Mouse (Mus musculus) liver (tissue): Measurements from ENCODE around the gene Drd1.

ENCODE experiments used
- DNase-seq: peaks from one replicate; pipeline ENCODE4 v3.0.0-alpha.2; 2020; ENCODE audit warnings: mixed read lengths

Gene Drd1

DNA sequence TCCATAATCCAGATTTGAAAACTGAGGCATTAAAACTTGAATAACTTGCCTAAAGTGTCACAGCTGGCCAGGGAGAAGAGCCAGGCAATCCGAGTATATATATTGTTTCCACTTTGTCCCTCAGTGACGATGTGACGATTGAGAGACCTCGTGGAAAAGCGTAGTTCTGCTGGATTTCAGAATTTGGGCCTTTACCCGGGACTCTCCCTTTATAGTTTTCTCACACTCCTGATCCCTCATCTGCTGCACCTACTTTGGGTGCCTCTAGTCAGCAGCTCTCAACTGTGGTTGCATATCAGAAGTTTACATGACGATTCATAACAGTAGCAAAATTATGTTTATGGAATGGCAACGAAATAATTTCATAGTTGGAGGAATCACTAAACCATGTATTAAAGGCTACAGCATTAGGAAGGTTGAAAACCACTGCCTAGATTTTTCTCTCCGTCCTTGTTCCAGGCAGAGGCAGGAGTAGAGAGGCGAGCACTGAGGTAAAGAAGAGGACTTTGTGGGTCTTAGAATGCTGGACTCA is 17.1 kb upstream of the Drd1 start:
- no peak for DNase-seq

GRCm38 (mm10) chr13:54071606-54072331 is 16.3 kb upstream of the Drd1 start, which contains the start of gene Sfxn1:
TSS of gene Sfxn1 (plus strand) at chr13:54071869.
- peak; percentile 83 for DNase-seq

- DNase-seq = no peak
Observed at GRCm38 (mm10) chr13:54071011-54071410, 15.5 kb upstream of the Drd1 start.

- no peak for DNase-seq
Observed at GRCm38 (mm10) chr13:54067617-54068166, 12.2 kb upstream of the Drd1 start.

DNA sequence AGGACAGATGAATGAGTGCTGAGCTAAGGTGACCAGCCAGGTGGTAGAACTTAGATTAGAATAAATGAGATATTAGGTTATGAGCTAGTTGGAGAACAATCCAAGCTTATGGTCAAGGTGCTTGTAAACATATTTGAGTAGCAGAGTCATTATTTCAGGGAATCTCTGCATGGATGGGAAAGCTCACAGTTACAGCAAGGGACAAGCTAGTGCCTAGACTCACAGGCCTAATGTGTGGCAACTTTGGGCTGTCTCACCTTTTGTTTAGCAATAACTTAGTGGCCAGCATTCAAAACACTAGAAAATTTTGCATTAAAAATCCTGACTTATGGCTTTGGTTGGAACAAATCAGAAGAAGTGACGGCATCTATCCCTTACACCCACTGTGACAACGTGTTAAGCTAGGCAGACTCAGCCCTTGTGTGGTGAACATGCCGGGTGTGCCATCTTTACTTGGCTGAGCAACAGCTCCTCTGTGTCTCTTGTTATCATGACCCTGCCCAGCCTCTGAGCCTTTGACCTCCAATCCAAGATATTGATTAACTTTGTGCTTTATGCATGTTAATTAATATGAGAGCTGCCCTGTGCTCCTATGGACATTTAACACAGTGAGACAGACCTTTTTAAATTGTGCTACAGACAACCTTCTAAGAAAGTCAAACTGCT is 10.7 kb upstream of the Drd1 start:
- DNase-seq = no peak

- no peak for DNase-seq
Observed at GRCm38 (mm10) chr13:54063292-54063691, 7.8 kb upstream of the Drd1 start.

GRCm38 (mm10) chr13:54062068-54062467 is 6.6 kb upstream of the Drd1 start:
- DNase-seq = no peak

DNA sequence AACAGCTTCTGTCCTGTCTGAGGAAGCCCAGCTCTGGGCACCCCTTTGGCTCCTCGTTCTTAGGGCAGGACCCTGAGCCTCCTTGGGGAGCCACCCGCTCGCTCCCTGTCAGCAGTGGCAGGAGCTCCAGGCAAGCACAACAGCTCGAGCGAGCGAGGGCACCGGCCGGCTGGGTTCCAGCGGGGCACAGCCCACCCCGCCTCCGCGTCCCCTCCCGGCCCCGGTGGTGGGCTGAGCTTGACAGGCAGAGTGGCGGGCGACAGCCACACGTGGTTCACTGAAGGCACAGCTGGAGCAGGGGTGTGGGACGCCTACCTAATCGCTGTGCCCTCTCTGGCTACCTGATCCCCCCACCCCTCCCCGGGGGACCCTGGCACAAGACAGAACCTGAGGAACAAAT is 543 bp downstream of the Drd1 start:
- no peak for DNase-seq

DNA sequence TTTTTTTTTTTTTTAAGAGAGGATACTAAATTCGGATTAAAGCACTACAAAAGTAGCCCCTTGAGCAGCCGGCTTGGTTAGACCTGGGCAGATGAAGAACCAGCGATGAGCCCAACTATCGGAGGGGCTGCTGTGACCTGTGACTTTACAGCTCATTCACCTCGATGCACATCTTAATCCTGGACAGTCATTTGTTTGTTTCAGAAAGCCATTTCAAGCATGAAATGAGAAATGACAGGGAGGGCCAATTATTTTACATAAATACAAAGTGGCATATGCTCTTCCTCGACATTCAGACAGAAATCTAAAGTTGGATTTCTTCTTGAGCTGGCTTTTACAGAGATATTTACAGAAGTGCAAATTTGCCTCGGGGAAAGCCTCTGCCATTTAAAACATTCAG is 3.9 kb downstream of the Drd1 start:
- DNase-seq = no peak

- no peak for DNase-seq
Observed at GRCm38 (mm10) chr13:54048679-54049352, 6.7 kb downstream of the Drd1 start.

DNA sequence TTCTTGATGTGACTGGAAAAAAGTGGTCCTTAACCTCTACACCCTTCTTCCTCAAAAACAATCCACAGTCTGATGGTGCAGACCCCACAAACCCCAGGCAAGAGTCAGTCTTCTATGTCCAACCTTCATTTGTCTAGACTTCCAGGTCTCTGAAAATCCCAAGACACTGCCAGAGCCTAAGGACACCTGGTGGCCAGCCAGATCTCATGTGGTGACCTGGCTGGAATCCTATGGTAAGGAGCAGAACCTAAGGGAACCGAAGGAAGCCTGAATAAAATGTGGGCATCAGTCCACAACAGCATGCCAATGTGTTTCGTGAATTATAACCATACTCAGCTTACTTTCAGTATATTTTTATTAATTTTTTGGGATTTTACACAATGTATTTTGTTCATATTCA is 15.2 kb downstream of the Drd1 start:
- no peak for DNase-seq

- no peak for DNase-seq
Observed at GRCm38 (mm10) chr13:54037936-54038335, 17.6 kb downstream of the Drd1 start.

GRCm38 (mm10) chr13:54035541-54035940 is 20.0 kb downstream of the Drd1 start:
- DNase-seq = peak; percentile 19

DNA sequence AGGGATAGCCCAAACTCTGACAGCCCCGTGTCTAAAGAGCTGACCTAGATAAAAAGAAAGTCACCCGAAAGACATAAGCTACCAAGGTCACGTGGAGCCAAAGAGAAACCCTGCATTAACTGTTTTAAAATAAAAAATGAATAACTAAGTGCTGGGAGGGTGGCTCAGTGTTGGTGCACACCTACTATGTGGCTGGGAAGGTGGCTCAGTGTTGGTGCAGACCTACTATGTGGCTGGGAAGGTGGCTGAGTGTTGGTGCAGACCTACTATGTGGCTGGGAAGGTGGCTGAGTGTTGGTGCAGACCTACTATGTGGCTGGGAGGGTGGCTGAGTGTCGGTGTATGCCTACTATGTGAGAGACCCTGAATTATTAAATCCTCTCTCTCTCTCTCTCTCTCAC is 21.9 kb downstream of the Drd1 start:
- no peak for DNase-seq

DNA sequence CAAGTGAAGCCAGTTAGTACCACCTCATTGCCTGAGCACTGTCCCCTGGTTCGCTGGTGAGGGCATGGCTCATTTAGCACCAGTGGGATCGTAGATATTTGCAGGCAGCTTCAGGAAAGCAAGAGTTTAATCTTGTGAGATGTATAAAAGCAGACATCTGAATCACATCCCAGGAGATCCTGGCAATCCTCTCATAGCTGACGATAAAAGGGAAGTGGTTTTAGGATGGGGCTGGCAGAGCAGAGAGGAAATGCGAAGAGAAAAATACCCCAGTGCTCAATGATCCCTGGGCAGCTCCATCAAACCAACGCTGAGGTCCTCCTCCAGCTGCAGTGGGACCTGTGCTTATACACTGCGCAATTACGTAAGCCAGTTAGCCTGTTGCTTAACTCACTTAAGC is 28.4 kb downstream of the Drd1 start:
- no peak for DNase-seq

DNA sequence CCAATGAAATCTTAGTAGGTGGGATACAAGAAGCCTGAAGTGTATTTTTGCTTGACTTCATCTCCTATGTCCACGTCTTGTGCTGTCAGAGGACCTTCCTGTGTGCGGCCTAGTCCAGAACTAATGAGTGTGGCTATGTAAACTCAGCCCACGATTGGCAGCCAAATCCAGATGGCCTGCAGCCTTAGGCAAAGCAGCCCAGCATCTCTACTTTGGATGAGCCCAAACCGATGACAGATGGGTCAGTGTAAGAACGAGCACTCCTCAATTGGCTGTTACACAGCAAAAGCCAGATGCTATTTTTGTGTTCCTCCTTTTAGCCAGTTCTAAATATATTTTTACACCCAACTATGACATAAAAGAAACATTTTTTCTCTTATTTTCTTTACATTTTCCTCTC is 32.2 kb downstream of the Drd1 start:
- DNase-seq = no peak

- DNase-seq = no peak
Observed at GRCm38 (mm10) chr13:54008716-54009115, 46.8 kb downstream of the Drd1 start.
